Mouse (Mus musculus) embryonic facial prominence, embryonic 12.5 days (tissue): Measurements from ENCODE around the gene Sbds. TPM values are rescaled to one million over a fixed set of nuclear protein-coding genes. Genes with fewer than 3 reads are reported as not detected.

Source experiments
- ATAC-seq: fragments of 200-750 bp; cut with Nextera tagmentation; 2 replicates; pipeline ENCODE4 v1.8.0; 2017; ENCODE audit not compliant: insufficient number of reproducible peaks, insufficient read depth, low FRiP score, low TSS enrichment
- H3K27ac ChIP-seq: fragments of 300-500 bp; sonication (generic); 2 replicates; pipeline ENCODE4 v1.5.1; 2016; ENCODE audit warnings: mild to moderate bottlenecking
- H3K27me3 ChIP-seq: fragments of 300-500 bp; sonication (generic); 2 replicates; pipeline ENCODE4 v1.6.1; 2016; ENCODE audit warnings: mild to moderate bottlenecking, moderate library complexity
- H3K36me3 ChIP-seq: fragments of 300-500 bp; sonication (generic); 2 replicates; pipeline ENCODE4 v1.6.1; 2016; ENCODE audit warnings: mild to moderate bottlenecking
- H3K4me1 ChIP-seq: fragments of 300-500 bp; sonication (generic); 2 replicates; pipeline ENCODE4 v1.6.1; 2016
- H3K4me2 ChIP-seq: fragments of 300-500 bp; sonication (generic); replicated peaks from 2 replicates; pipeline ENCODE4 v1.6.1; 2016; ENCODE audit warnings: mild to moderate bottlenecking, moderate library complexity
- H3K4me3 ChIP-seq: fragments of 300-500 bp; sonication (generic); 2 replicates; pipeline ENCODE4 v1.5.1; 2016; ENCODE audit warnings: mild to moderate bottlenecking
- H3K9ac ChIP-seq: fragments of 300-500 bp; sonication (generic); 2 replicates; pipeline ENCODE4 v1.6.1; 2016; ENCODE audit warnings: mild to moderate bottlenecking, moderate library complexity
- H3K9me3 ChIP-seq: fragments of 300-500 bp; sonication (generic); 2 replicates; pipeline ENCODE4 v1.6.1; 2016; ENCODE audit warnings: mild to moderate bottlenecking, moderate library complexity
- WGBS: fragments of 180-500 bp; shearing (Covaris S2); methylation state at CpG from one replicate; pipeline ENCODE4 v1.1.7; 2016; 5-methylcytosine and 5-hydroxymethylcytosine counted together
- polyA plus RNA-seq: library from polyadenylated mRNA; unstranded; fragments of >200 nt; fragmentation: Nextera tagmentation; extraction: Ambion mirVana; gene quantifications from 2 replicates; pipeline ENCODE4 v1.2.1, GENCODE M21; 2016

Sbds gene
- 67.2 and 67.7 TPM in 2 replicates for polyA plus RNA-seq

GRCm38 (mm10) chr5:130255017-130255720, at the start of gene Sbds, which contains the start of gene Tyw1:
TSS of gene Sbds (minus strand) at chr5:130255530.
TSS of gene Tyw1 (plus strand) at chr5:130255619.
- H3K9me3 ChIP-seq: no peaks in the 10 kb centered on the region
- H3K4me2 ChIP-seq: peak within 1 kb of the TSS; percentile 71
- H3K27me3 ChIP-seq: no peaks in the 10 kb centered on the region
- H3K4me1 ChIP-seq: peaks cover 10% of the 10 kb centered on the region; the same call in 1 of the 2 replicates
- H3K36me3 ChIP-seq: peaks cover 26% of the 10 kb centered on the region
- peak within 1 kb of the TSS; percentile 69 for H3K4me3 ChIP-seq
- peak; percentile 87 for ATAC-seq
- under 1% methylated on average over 52 of the region's 52 CpGs for WGBS
- peak within 1 kb of the TSS; percentile 69 for H3K9ac ChIP-seq
- H3K27ac ChIP-seq: peak within 1 kb of the TSS; percentile 69

GRCm38 (mm10) chr5:130303611-130304010, 48.3 kb upstream of the Sbds start:
- Histone ChIP-seq H3K4me3 (no peak overlapping the region), H3K9ac (no peak overlapping the region), H3K4me2 (no peak overlapping the region), H3K9me3 (no peaks in the 10 kb centered on the region), H3K36me3 (peaks cover 54% of the 10 kb centered on the region), H3K4me1 (no peaks in the 10 kb centered on the region), H3K27ac (no peak overlapping the region), H3K27me3 (no peaks in the 10 kb centered on the region)
- WGBS: 93% methylated on average over 6 of the region's 6 CpGs
- no peak for ATAC-seq

GRCm38 (mm10) chr5:130299526-130299925, 44.2 kb upstream of the Sbds start:
- 96% methylated on average over 8 of the region's 8 CpGs for WGBS
- Histone ChIP-seq H3K9me3 (no peaks in the 10 kb centered on the region), H3K9ac (no peak overlapping the region), H3K27ac (no peak overlapping the region), H3K36me3 (peaks cover 57% of the 10 kb centered on the region), H3K4me3 (no peak overlapping the region), H3K4me1 (no peaks in the 10 kb centered on the region), H3K4me2 (no peak overlapping the region), H3K27me3 (no peaks in the 10 kb centered on the region)
- ATAC-seq: no peak

- no peaks in the 10 kb centered on the region for H3K9me3 ChIP-seq
- no peak for ATAC-seq
These were observed 43.6 kb upstream of the Sbds start for GRCm38 (mm10) chr5:130298831-130299460.

GRCm38 (mm10) chr5:130296071-130296470, 40.7 kb upstream of the Sbds start:
- no peak overlapping the region for H3K4me3 ChIP-seq
- no peaks in the 10 kb centered on the region for H3K27me3 ChIP-seq
- 89% methylated on average over 5 of the region's 5 CpGs for WGBS
- no peak overlapping the region for H3K4me2 ChIP-seq
- ATAC-seq: no peak
- no peak overlapping the region for H3K27ac ChIP-seq
- H3K4me1 ChIP-seq: no peaks in the 10 kb centered on the region
- peaks cover 65% of the 10 kb centered on the region for H3K36me3 ChIP-seq
- no peaks in the 10 kb centered on the region for H3K9me3 ChIP-seq
- no peak overlapping the region for H3K9ac ChIP-seq

More at GRCm38 (mm10) chr5:130298831-130299460, 43.6 kb upstream of the Sbds start:
- no peak overlapping the region for H3K27ac ChIP-seq
- peaks cover 56% of the 10 kb centered on the region for H3K36me3 ChIP-seq
- WGBS: 89% methylated on average over 9 of the region's 9 CpGs
- no peak overlapping the region for H3K4me3 ChIP-seq
- H3K9ac ChIP-seq: no peak overlapping the region
- H3K4me1 ChIP-seq: no peaks in the 10 kb centered on the region
- no peaks in the 10 kb centered on the region for H3K27me3 ChIP-seq
- H3K4me2 ChIP-seq: no peak overlapping the region

GRCm38 (mm10) chr5:130294598-130294997, 39.3 kb upstream of the Sbds start:
- peaks cover 62% of the 10 kb centered on the region for H3K36me3 ChIP-seq
- ATAC-seq: no peak

GRCm38 (mm10) chr5:130293941-130294340, 38.6 kb upstream of the Sbds start:
- Histone ChIP-seq H3K27me3 (no peaks in the 10 kb centered on the region), H3K4me1 (no peaks in the 10 kb centered on the region), H3K4me3 (no peak overlapping the region), H3K27ac (no peak overlapping the region), H3K9ac (no peak overlapping the region), H3K4me2 (no peak overlapping the region), H3K9me3 (no peaks in the 10 kb centered on the region), H3K36me3 (peaks cover 62% of the 10 kb centered on the region)
- WGBS: 79% methylated on average over 5 of the region's 5 CpGs
- ATAC-seq: no peak

More at GRCm38 (mm10) chr5:130294598-130294997, 39.3 kb upstream of the Sbds start:
- no peaks in the 10 kb centered on the region for H3K4me1 ChIP-seq
- 0 out of 2 replicates have a peak overlapping the region, but pooled peaks have one; percentile 1 for H3K27ac ChIP-seq
- H3K4me2 ChIP-seq: no peak overlapping the region
- H3K9ac ChIP-seq: no peak overlapping the region
- H3K9me3 ChIP-seq: no peaks in the 10 kb centered on the region
- 91% methylated on average over 6 of the region's 6 CpGs for WGBS
- H3K4me3 ChIP-seq: no peak overlapping the region
- no peaks in the 10 kb centered on the region for H3K27me3 ChIP-seq

- Histone ChIP-seq H3K27me3 (no peaks in the 10 kb centered on the region), H3K9me3 (no peaks in the 10 kb centered on the region), H3K9ac (no peak overlapping the region), H3K36me3 (peaks cover 62% of the 10 kb centered on the region), H3K4me3 (no peak overlapping the region), H3K4me1 (no peaks in the 10 kb centered on the region), H3K27ac (no peak overlapping the region), H3K4me2 (no peak overlapping the region)
- 91% methylated on average over 4 of the region's 4 CpGs for WGBS
- no peak for ATAC-seq
These were observed 37.6 kb upstream of the Sbds start for GRCm38 (mm10) chr5:130292976-130293375.

GRCm38 (mm10) chr5:130290775-130291174, 35.4 kb upstream of the Sbds start:
- Histone ChIP-seq H3K27me3 (no peaks in the 10 kb centered on the region), H3K4me1 (no peaks in the 10 kb centered on the region), H3K36me3 (peaks cover 57% of the 10 kb centered on the region), H3K9ac (no peak overlapping the region), H3K4me3 (no peak overlapping the region), H3K9me3 (no peaks in the 10 kb centered on the region), H3K4me2 (no peak overlapping the region), H3K27ac (no peak overlapping the region)
- ATAC-seq: no peak
- 92% methylated on average over 12 of the region's 12 CpGs for WGBS

- peaks cover 57% of the 10 kb centered on the region for H3K36me3 ChIP-seq
- no peaks in the 10 kb centered on the region for H3K4me1 ChIP-seq
- ATAC-seq: no peak
- H3K9me3 ChIP-seq: no peaks in the 10 kb centered on the region
- no peaks in the 10 kb centered on the region for H3K27me3 ChIP-seq
- H3K4me2 ChIP-seq: no peak overlapping the region
- H3K27ac ChIP-seq: no peak overlapping the region
- no peak overlapping the region for H3K9ac ChIP-seq
- no peak overlapping the region for H3K4me3 ChIP-seq
- 95% methylated on average over 6 of the region's 6 CpGs for WGBS
These were observed 34.9 kb upstream of the Sbds start for GRCm38 (mm10) chr5:130290242-130290641.

GRCm38 (mm10) chr5:130288106-130288505, 32.8 kb upstream of the Sbds start:
- ATAC-seq: no peak
- no peaks in the 10 kb centered on the region for H3K4me1 ChIP-seq
- H3K9ac ChIP-seq: no peak overlapping the region
- H3K4me2 ChIP-seq: no peak overlapping the region
- H3K27me3 ChIP-seq: no peaks in the 10 kb centered on the region
- 80% methylated on average over 7 of the region's 7 CpGs for WGBS
- H3K36me3 ChIP-seq: peaks cover 58% of the 10 kb centered on the region
- no peak overlapping the region for H3K4me3 ChIP-seq
- H3K27ac ChIP-seq: no peak overlapping the region
- H3K9me3 ChIP-seq: no peaks in the 10 kb centered on the region
